Mouse (Mus musculus) lung, postnatal 10 days (tissue): ENCODE measurements around the gene Chst2.

Experiments
- DNase-seq: peaks from one replicate; pipeline ENCODE4 v3.0.0; 2021

Gene Chst2

GRCm38 (mm10) chr9:95406571-95407561 is at the start of gene Chst2:
TSS of gene Chst2 (minus strand) at chr9:95406722.
- peak; percentile 94 for DNase-seq

- DNase-seq: no peak
Observed at GRCm38 (mm10) chr9:95451931-95452330, 45.4 kb upstream of the Chst2 start.

- no peak for DNase-seq
Observed at GRCm38 (mm10) chr9:95450586-95450985, 44.1 kb upstream of the Chst2 start.

DNA sequence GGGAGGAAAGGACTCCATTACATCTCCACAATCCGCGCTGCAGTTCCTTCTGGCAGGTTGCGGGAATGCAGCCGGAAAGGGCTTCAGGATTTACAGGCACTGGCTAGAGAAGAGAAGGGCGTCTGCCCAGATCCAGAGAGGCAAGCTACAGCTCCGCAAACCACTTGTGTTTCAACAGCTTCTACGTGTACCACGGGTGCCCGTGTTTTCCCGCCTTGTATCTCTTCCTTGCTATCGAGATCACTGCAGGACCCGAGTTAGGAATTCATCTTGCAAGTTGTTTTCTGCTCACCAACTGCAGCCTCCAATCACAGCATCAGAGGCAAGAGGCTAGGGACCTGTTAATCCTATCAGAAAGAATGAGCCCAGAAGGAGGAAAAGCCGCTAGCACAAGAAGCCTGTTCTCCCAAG is 35.8 kb upstream of the Chst2 start:
- peak; percentile 46 for DNase-seq

DNA sequence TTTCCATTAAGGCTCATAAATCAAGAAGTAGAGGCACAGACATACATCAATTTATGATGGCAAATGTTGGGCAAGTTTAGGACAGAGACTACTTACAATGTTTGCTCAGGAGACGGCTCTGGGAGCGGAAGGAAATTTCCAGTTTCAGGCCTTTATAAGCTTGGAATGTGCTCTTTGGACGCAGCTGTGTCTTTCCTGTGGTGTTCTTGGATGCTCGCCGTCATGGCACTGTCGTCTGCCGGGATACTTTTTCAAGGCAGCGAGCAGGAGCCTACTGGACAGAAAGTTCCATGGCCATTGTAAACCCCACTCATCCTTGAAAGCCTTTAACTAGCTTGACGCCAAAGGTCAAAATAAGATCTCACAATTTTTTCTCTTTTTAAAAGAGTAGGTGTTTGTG is 31.4 kb upstream of the Chst2 start:
- no peak for DNase-seq

DNA sequence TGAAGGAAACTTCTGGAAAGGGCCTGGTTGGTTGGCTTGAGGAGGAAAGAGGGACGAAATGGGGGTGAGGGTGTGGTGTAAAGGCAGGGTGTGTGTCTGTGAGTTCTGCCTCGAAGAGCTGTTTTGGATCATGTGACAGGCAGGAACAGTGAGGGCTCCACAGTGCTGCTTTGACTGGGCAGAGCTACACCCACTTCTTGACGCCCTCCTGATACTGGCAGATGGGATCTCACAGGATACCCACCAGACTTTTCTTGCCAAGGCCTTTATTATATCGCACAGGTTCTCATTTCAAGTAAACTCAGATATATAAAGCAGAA is 29.7 kb upstream of the Chst2 start:
- no peak for DNase-seq

- no peak for DNase-seq
Observed at GRCm38 (mm10) chr9:95435506-95436293, 29.2 kb upstream of the Chst2 start.

GRCm38 (mm10) chr9:95428277-95428676 is 21.8 kb upstream of the Chst2 start:
- peak; percentile 14 for DNase-seq

- no peak for DNase-seq
Observed at GRCm38 (mm10) chr9:95413911-95414310, 7.4 kb upstream of the Chst2 start.

- DNase-seq: no peak
Observed at GRCm38 (mm10) chr9:95412047-95412446, 5.5 kb upstream of the Chst2 start.

DNA sequence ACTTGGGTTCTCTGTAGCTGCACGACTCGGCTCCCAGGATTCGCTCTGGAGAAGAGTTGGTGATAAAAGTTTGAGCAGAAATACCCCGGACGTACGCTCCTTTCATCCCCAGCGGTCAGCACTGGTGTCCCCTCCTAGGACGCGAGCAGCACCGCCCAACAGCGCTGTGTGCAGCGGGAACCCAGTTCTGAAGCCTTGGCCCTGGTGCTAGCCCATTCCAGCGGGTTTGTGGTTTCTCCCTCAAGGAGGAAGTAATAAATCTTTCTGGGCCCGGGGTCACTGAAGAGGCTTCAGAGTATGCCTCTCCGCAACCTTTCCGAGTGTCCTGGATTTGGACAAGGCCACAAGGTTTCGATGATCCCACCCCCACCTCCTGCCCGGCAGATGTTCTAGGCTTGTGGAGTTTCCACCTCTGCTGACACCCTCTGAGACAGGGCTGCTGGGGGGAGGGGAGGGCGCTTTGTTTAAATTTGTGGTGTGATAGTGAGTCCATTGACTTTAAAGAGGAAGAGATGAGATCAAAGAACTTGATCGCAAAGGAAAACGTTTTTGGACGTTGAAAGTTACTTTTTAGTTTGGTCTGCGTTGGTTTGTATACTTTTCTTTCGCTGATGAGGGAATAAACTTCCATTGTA is 1.2 kb upstream of the Chst2 start:
- DNase-seq: peak; percentile 73

DNA sequence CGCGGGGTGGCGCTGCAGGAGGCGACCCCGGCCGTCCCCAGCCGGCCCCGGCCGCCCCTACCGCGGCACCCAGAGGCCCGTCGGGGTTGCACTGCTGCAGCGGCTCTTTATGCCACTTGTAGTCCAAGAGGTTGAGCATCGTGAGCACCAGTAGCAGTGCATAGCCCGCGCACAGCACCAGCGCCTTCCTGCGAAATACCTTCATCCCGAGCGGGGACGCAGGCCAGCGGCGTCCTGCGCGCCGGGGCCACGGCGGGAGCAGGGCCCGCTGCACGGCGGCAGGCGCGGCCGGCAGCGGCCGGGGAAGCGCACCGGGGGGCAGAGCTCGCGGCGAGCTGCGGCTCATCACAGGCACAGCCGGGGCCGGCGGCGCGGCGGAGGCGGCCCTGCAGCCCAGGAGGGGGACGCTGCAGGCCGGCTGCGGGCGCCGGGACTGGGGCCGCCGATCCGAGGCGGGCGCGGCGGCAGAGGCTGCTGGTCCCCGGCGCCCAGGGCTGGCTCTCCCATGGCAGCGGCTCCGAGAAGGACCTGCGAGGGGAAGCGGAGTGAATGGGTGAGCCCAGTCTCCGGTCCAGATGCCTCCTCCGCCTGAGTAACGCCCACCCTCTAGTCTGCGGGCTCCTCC is 464 bp downstream of the Chst2 start:
- DNase-seq: peak; percentile 37

- DNase-seq: peak; percentile 86
Observed at GRCm38 (mm10) chr9:95405511-95405945, 994 bp downstream of the Chst2 start.

DNA sequence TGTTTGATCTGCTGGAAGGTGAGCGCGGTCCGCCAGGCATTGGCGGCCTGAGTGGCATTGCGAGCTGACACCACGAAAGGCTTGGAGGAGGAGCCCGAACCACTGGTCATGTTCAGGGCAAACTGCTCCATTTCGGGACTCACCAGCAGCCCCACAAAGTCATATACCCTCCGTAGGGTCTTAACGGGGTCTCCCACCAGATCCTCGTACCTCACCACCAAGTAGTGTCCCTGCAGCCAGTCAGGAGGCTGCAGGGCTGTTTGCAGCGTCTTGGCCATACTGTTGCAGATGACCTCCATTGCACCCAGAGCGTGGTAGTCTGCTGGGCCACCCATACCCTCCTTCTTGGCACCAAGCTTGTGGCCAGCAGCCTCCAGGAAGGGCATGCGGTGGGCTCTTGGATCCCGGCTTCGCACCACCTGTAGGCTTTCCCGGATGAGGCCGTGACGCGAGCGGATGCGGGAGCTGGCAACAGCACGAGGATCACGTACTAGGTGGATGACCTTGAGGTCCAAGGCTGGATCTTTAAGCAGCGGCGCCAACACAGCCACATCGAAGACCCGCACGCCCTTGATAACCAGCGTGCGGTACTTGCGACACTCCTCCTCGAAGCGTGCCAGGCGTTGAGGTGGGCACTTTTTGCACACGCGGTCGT is 1.6 kb downstream of the Chst2 start:
- peak; percentile 13 for DNase-seq

DNA sequence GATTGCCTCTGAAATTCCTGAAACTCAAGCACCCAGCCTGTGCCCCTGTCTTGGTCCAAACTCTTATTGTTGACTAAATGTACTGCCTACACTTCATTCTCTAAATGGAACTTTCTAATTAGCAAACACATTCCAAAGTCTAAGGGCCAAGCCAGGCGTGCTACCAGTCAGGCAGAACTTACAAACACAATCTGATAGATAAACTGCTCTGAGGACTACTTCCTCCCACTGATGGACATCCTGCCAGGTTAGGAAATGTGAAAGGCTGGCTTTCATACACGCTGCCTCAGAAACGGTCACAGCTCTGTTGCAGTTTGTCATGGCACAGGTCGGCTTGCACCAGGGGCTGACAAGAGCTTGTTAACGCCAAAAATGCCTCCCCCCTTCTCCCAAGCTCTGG is 4.8 kb downstream of the Chst2 start:
- peak; percentile 10 for DNase-seq

GRCm38 (mm10) chr9:95392011-95392410 is 14.5 kb downstream of the Chst2 start:
- no peak for DNase-seq

- DNase-seq: no peak
Observed at GRCm38 (mm10) chr9:95389956-95390355, 16.6 kb downstream of the Chst2 start.

DNA sequence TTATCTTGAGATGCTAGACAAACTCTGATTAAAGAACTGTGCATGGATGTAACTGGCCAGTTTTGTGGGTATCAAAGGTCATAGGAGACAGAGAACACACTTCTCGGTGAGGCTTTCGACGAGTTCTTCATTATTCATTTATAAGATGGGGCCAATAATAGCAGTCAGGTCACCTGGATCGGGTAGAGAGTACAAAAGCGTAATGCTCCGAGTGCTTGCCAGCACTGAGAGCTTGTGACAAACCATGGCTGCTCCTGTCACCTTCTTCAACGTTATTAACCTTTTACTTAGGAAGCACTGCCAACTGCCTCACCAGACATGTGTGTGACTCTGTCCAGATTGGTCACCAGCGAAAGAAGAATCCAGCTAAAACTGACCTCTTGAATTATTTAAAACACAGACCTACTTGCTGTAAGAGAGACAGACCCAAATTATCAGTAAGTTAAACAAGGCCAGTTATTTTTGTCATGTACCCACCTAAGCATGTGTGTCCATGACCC is 18.6 kb downstream of the Chst2 start:
- no peak for DNase-seq

DNA sequence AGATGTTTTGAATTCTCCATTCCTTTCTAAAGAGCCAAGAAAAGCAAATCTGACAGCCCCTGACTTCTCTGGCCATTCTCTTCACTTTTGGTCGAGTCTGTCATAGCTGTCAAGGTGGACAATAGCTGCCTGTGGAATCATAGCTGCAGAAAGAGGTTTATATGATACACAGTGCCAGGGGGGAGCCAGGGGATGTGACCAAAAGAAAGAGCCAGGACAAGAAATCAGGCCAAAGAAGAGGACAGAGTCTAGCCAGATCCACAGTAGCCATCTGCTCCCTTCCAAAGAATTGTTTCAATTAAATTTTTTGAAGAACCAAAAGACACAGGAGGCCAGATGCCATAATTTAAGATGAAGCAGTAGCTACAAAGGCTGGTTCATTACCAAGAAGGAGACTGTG is 30.6 kb downstream of the Chst2 start:
- no peak for DNase-seq

DNA sequence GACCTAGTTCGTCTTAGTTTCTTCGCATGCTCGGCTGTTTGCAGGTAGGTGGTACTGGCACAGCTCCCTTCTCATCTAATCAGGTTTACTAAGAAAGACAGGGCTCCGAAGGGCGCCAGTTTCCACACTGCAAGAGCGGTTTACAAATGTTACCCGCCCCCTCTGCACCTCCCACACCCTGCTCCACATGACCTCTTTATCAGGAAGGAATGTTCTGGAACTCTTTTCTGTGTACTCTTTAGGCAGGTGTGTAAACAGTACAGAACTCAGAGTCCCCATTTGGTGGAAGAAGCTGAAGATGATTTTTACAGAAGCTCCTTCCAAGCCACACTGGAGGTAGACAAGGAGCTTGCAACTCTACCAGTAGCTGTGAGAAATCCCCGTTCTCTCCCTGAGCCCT is 31.2 kb downstream of the Chst2 start:
- no peak for DNase-seq

DNA sequence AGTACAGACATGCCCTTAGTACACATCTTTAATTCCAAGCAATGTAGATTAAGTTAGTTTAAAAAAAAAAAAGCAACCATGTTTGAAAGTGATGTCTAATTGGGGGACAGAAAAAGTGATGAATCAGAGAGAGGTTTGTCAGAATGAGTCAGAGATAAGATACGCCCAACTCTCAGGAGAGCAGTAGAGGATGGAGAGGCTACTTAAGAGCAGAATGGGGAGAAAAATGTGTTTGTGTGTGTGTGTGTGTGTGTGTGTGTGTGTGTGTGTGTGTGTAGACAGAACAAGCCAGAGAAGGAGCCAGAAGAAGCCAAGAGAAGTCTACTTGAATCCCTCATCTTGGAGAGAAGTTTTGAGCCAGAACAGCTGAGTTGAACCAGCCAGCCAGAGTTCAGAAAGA is 32.8 kb downstream of the Chst2 start:
- DNase-seq: no peak

GRCm38 (mm10) chr9:95365882-95366281 is 40.6 kb downstream of the Chst2 start:
- no peak for DNase-seq
